Mouse (Mus musculus) cerebellum, postnatal 36 days (tissue): ENCODE measurements around the gene Zfyve1.
"Not testable (repeated sequence)": the region's sequence is repeated elsewhere in the genome, so short reads cannot be mapped to it uniquely, and the experiment has no call there.

Source experiments
- DNase-seq, 2 experiments: peaks; one replicate each; pipeline ENCODE4 v3.0.0; 2021 to 2022; ENCODE audit warnings: mixed read lengths in 2 of 2

Gene Zfyve1

DNA sequence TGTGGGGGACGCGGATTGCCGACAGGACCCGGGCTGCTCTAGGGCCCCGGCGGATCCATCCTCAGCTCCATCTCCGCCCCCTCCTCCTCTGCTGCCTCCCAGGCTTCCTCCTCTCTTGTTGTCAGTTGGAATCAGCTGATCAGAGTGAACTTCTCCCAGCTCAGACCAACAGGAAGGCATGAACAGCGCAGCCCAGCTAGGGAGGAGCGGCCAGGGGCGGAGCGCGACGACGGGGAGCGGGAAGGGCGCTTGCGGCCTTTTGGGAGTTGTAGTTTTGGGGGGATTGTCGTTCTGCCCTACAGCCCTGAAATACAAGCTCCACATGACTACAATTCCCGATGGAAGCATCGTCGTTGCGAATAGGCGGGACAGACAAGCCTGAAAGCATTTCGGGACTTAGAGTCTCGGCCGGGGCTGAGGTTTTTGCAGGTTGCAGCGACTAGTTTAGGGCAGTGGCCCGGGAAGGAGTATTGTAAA, at the start of gene Zfyve1:
Gene Zfyve1 (minus strand): TSS at position 198 of the 477 bp plus-strand sequence.
- DNase-seq = peak; percentile 87 to 89

DNA sequence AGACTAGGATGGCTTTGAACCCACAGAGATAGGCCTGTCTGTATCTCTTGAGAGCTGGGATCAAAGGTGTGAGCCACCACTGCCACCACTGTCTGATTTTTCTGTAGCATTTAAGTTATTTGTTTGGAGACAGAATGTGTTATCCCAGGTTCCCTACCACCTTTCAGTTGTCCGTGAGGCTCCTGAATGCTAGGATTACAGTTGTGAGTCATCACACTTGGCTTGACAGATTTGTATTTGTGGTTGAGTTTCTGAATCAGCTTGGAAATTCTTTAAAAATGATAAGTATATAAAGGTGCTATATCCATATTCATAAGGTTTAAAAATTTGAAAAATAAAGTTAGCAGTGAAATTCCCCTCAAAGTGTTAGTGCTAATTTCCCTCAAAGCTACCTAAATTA, 46.1 kb upstream of the Zfyve1 start:
- DNase-seq = no peak

DNA sequence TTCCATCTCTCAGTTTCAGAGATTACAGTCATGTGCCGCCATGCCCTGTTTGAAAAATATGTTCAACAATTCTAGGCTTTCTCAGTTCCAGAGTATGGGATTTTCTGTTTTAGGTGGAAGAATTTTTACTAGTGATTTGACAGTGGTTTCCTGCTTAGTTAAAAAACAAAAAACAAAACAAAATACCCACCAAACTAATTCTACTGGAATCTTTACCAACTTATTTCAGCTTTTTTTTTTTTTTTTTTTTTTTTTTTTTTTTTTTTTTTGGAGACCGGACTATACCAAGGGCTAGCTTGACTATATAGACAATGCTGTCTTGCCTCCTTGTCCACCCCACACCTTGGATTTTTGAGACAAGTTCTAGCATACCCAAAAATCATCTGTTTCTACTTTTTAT, 44.2 kb upstream of the Zfyve1 start:
- no peak for DNase-seq

DNA sequence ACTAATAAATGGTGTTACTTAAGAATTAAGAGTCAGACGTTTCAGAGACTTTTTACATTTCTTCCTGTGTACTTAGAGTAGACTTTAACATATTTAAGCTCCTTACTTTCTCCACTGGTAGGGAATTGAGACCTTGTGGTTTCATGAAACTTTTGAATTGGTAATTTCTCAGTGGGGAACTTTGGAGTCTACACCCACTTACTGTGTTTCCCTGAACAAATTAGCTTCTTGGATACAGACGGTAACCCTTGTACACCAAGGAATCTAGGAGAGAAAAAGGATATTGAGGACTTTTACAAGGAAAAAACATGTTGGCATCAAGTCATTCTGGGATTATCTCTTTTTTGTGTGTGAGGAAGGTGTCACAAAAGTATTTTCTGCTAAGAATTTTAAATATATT, 36.8 kb upstream of the Zfyve1 start:
- no peak for DNase-seq

DNA sequence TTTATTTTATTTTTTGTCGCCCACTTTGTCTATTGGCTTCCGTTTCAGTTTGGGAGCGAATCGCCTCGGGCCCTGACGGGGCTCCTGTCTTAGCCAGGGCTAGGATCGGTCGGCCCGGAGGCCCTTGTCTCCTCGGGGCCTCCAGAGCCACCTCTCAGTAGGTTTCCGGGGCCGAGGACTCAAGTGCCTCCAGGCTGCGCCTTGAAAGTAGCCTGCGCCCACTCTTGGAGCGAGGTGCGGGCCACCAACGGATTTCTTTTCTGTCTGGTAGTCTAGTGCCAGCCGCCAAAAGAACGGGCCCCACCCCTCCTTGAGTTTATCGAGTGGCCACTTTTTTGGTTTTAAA, 35.6 kb upstream of the Zfyve1 start:
- DNase-seq = peak; percentile 44 to 46

DNA sequence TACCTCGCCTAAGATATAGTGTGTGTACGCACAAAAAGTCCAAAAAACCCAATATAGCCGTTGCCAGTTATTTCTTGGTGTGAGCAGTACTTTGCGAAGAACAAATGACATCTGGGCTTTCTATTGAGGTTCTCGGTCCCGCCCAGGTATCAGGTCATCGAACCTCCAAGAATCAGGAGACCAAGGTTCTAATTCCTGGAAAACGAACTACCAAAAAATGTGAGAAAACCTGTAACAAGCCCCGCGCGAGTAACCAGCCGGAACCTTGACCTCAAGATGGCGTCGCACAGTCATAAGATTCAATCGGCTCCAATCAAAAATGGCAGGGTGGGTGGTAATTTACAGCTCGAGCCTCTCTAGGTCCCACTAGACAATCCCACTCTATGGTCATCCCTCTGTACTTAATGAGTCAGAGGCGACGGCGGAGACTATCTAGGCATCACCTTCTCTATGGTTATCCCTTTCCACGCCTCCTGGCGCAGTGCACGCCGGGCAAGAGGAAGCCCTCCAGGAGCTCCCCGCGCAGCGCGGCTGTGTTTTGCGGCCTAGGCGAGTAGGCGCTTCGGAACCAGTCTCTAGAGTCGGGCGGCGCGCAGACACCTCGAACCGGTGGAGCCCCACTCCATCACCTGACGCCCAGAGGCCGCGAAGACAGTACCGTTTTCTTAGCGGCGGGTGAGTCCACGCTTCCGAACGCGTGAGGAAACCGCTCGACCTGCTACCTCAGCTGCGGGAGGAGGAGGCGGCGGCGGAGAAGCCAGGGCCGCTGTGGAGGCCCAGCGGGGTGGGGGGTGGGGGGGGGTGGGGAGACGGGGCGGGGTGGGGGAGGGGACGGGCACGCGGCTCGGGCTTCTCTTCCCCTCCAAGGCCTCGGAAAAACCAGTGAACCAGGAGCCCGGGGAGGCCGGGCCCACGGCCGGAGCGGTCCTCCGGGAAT, 35.0 kb upstream of the Zfyve1 start:
- peak; percentile 92 to 95 for DNase-seq

DNA sequence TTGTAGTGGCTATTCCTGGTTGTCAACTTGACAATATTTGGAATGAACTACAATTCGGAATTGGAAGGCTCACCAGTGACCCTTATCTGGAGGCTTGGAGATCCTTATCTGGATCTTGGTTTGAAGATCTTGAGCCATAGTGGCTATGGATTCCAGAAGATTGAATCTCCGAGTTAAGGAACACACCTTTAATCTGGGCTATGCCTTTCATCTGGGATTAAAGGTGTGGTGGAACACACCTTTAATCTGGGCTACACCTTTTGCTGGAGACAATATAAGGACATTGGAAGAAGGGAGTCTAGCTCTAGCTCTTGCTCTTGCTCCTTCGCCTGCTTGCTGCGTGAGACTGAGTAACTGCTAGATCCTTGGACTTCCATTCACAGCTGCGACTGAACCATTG, 33.9 kb upstream of the Zfyve1 start, which contains the start of gene Rbm25:
Gene Rbm25 (plus strand): TSS at position 301 of the 400 bp plus-strand sequence.
- not testable (repeated sequence) for DNase-seq

DNA sequence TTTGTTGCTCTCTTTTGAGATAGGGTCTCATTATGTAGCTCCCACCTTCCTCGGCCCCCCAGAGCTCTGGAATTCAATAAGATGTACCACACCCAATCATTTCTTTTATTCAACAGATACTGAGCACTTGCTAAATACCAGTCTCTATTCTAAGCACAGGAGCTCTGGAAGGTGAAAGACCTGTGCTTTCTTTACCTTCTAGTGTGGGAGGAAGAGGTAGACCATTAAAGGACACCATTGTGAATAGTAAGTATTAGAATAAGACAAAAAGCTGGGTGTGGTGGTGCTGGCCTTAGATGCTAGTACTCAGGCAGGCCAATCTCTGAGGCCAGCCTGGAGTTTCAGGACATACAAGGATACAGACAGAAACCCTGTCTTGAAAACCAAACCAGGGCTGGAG, 27.3 kb upstream of the Zfyve1 start:
- DNase-seq = no peak

DNA sequence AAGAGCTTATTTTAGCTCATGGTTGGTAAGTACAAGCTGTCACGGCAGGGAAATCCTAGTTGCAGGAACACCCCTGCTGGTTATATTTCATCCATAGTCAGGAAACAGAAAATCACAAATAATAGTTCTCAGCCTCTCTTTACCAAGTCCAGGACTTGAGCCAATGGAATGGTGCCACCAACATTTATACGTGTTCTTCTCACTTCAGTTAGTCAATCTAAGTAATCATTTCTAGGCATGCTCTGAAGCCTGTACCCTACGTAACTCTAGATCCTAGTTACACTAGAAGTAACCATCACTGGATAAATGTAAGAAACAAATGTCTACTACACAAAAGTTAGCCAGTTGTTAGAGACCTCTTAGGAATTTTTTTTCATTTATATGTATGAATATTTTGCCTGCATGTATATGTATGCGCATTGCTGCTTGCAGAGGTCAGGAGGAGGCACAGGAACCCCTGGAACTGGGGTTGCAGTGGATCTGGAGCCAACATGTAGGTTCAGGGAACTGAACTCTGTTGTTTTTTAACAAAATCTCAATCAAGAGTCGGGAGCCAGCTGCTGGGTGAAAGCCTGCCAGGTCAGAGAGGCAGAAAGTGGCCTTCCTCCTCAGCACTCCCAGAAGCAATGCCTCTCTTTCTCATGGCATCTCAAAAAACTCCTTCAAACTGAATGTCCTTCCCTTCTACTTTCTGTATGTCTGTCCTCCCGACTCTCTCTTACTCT, 25.2 kb upstream of the Zfyve1 start:
- no peak for DNase-seq

DNA sequence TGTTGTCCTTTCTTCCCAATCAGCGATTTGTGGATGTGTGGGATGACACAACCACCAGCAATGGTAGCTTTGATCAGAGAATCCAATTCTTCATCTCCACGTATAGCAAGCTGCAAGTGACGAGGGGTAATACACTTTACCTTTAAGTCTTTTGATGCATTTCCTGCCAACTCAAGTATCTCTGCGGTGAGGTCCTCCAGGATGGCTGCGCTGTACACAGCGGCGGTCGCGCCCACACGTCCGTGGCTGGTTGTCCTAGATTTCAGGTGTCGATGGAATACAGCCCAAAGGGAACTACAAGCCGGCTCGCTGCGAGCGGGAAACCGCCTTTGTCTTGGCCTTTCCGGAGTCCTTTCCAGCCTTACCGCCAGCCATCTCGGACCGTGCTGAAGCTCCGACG, 23.7 kb upstream of the Zfyve1 start:
- not testable (repeated sequence) for DNase-seq

DNA sequence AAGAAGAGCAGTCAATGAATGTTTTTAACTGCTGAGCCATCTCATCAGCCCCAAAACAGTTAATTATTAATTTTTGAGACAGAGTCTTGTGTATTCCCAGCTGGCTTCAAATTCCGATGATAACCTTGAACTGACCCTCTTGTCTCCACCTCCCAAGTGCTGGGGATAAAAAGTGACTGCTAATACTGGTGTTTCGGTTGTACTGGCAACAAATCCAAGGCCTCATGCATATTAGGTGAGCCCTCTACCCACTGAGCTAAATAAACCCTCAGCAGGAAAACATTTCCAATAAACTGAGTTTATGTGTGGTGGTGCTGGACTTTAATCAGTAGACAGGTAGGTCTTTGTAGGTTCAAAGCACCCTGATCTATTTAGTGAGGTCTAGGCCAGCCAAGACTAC, 22.0 kb upstream of the Zfyve1 start:
- DNase-seq = no peak

DNA sequence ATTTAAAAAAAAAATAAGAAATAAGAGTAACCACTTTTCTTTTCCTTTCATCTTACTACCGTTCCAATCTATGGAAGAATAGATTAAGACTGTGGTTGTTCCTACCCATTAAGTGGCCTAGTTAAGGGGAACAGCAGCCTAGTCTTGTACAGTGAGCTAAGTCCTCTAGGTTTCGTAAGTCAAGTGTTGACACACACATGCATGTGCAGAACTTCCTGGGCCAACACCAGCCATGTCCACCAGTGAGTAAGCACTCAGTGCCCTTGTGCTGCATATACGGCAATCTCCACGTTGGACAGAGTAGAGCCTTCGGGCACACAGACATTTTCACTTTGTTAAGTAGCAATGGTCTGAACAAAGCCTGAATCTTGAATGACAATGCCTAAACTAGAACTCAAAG, 20.2 kb upstream of the Zfyve1 start:
- DNase-seq = no peak

DNA sequence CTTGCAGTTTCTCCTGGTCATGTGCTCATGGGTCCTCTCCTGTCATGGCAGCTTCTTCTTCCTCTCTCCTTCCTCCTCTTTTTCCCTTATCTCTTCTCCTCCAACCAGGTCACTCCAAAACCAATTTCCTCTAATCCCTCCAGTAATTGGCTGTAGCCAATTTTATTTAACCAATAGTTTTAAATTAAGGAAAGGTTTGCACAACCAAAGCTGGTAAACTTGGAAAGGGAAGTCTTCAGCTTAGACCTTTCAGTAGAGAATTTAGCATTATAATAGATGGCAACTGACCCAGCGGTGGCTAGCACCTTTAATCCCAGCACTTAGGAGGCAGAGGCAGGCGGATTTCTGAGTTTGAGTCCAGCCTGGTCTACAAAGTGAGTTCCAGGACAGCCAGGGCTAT, 9.4 kb upstream of the Zfyve1 start:
- not testable (repeated sequence) for DNase-seq

DNA sequence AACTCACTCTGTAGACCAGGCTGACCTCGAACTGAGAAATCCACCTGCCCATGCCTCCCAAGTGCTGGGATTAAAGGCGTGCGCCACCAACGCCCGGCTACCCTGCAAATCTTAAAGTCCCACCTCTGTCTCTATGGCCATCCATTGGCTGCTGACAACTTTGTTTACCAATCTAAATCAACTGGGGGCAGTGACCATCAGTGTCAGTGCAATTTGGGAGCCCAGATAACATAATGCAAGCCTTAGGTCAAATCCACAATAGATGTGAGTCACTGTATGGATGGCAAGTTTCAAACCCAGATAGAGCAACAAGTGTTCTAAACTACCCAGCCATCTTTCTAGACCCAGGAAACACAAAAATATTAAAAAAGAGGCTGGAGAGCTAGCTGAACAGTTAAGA, 5.3 kb upstream of the Zfyve1 start:
- DNase-seq = no peak

DNA sequence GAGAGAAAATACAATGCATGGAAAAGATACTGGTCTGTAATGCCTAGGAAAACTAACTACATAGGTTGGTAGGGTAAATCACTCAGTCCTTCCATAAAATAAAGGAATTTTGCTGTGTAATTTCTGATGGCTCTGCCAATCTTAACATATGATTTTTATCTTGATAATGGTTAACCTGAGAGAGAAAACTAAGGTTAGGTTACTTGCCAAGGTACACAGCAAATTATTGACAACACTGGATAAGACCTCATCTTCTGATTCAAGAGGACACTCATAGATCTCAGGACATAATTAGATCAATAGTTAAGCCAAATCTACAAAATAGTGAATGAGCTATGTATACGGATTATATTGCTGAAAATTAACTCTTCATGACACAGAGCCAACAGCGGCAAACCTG, 859 bp upstream of the Zfyve1 start:
- no peak for DNase-seq

DNA sequence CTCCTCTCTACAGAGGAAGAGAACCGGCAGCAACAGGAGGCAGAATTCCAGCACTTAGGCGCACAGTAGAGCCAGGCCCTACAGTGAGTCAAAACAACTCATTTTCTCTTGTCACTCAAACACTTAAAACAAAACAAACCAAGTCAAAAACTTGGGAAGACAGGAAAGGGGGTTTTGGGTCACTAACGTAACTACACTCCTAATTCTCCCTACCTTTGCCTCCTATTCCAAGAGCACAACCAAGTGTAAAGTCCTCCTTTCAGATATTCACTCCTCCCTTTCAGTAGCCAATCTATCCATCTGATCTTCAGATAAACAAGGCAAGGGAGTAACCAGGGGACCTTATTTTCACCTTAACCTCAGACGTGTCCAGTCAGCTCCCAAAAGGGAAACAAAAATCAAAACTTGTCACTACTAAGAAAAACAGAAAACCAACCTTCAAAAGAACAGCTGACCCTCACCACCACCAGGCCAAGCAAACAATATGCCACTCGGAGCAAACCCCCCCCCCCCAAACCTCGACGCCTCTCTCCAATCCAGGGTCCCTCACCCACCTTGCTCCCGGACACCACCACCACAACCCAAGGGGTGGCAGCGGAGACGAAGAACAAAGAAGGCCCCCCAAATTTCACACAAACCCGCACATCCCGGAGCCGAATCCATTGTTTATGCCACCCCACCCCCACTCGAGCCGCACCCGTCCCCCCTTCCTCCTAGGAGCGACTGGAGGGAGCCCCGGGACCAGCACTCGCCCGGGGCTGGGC, 649 bp downstream of the Zfyve1 start:
- no peak for DNase-seq

DNA sequence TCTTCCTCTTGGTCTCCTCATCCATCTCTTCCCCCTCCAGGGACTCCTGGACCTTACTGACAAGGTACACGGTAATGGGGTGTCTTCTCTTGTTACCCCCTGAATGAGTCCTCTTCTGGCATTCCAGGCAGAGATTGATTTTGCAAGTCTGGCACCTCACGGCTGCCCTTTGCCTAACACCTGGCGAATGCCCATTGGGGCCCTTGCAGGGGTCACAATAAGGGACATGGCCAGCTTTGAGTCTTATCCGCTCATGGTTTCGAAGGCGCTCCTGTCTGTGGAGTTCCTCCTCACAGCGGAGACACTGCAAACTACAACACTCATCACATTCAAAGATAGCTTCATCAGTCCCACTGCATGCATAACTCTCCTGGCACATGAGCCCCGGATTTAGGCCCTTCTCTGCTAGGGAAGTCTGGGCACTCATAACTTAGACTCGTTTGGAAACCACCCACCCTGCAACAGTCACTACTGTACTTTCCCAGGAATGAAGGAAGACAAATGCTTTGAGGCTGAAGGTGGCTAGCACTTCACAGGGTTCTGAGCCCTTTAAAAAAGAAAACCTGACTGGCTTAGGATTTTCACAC, 2.5 kb downstream of the Zfyve1 start:
- no peak for DNase-seq

DNA sequence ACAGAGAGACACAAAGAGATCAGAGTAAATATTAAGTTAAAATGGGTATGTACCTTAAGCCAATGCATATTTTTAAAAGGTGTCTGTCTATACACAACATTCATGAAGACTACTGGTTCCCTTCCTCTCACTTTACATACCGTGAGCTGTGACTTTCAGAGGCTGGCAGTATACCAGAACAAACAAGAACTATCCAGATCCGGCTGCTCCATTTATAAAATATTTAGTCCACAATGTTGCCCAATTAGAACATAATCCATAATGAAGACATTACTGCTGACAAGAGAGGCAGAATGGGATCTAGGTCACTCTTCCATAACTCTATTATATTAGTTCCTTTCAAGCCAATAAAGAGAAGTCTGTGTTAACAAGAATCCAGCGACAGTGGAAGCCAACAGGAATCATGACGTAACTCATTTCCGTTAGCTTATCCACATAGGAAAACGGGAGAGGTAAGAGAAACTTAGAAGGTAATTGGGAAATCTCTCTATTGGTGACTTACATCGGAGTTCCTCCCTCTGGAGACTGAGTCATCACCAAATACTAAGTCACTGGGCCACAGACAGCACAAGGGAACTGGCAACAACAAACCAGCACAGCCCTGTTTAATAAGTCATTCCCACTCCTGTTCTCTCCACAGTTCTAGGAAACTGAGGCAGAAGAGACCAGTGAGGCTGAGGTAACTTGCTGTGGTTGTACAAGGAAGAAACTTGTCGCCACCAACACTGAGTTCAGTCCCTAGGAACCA, 5.1 kb downstream of the Zfyve1 start:
- no peak for DNase-seq

DNA sequence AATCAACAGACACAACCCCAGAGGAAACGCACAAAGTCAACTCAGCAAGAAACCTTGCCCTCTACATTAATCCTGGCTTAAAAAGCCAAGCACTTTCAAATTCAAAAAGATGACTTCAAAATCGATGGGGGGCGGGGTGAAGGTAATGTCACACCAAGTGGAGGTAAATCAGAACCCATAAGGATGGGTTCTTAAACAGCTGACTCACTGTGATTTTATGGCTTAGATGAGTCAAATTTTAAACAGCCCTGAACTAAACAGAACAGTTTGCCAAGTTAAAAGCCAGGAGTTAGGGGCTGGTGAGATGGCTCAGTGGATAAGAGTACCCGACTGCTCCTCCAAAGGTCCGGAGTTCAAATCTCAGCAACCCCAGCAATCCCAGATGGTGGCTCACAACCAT, 10.4 kb downstream of the Zfyve1 start:
- DNase-seq = no peak

DNA sequence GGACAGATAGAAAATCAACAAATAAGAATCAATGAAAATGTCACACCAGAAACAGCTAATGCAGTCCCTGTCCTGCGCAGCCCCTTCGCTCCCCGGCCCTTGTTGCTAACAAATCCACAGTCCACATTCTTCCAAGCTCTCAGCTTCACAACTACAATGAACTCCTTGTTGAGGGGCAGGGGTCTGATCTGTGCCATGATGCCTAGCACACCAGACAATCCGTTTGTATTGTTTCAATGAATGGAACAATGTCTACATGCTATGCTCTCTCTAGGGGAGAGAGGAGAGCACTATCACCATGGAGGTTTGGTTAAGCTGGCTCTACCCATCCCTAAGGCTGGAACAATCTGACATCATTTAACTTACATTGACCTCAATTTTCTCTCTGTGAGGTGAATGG, 14.3 kb downstream of the Zfyve1 start:
- DNase-seq = no peak

DNA sequence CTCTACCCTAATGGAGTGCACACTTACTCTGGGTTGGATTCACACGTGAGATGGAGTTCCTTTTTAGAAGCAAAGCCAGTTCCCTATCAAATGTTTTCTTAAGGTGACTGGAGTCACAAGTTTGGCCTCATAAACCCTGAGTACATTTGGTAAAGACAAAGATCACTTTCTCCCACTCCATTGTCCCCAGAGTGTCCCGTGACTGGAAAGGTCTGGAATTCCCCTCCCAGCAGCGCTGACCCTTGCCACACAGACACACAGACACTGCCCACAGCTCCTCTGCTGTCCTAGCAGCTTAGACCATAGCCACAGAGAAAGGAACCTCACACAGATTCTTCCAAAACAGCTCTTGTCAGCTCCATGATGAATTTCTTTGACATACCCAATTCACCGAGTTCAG, 14.9 kb downstream of the Zfyve1 start:
- DNase-seq = no peak

DNA sequence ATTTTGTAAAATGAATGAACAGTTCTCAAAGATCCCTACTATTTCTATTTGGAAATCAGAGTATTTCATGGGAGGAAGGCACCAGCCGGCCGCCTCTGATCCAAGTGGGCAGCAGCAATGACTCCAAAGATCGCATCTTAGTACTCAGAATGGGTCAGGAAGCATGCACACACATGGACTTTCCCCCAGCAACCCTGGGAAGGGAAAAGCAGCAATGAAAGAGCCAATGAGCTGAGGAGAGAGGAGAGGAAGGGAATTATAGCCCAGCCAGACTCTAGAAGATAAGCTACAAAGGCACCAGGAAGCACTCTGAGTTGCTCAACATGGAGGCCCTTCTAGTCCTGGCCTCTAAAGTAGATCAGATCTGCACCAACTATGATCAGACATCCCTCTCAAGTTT, 16.7 kb downstream of the Zfyve1 start:
- no peak for DNase-seq
